Mouse (Mus musculus): Measurements from ENCODE around the gene Mrps30. TPM values are rescaled to one million over a fixed set of nuclear protein-coding genes. Genes with fewer than 3 reads are reported as not detected.
"Not testable (repeated sequence)": the region's sequence is repeated elsewhere in the genome, so short reads cannot be mapped to it uniquely, and the experiment has no call there.

Mrps30 gene
- polyA plus RNA-seq, 1 experiment from 2014 or later: 28.5 TPM

- not testable (repeated sequence) for H3K9me3 ChIP-seq (ENCODE audit: control insufficient read depth, low read length); H3K27me3 ChIP-seq (replicated peaks; ENCODE audit: control insufficient read depth, insufficient read depth, low read length); H3K27ac ChIP-seq (replicated peaks; ENCODE audit: low read depth, low read length); H3K4me1 ChIP-seq (ENCODE audit: control insufficient read depth, insufficient read depth, low read length); DNase-seq (ENCODE audit: low spot score); H3K9ac ChIP-seq (ENCODE audit: low read depth, low read length)
- Histone ChIP-seq H3K36me3 (ENCODE audit: control insufficient read depth, insufficient read depth, low read length) (peaks cover 26% of the 10 kb centered on the region), H3K4me3 (ENCODE audit: low read depth, low read length) (peak overlapping the region; percentile 94), H3K4me2 (ENCODE audit: low read depth, low read length) (peak overlapping the region; percentile 77)
- WGBS: 8% methylated on average over 10 of the region's 10 CpGs
- ATAC-seq (ENCODE audit: low read depth): peak; percentile 41
These were observed 373 bp upstream of the Mrps30 start for GRCm38 (mm10) chr13:118387448-118387801.

DNA sequence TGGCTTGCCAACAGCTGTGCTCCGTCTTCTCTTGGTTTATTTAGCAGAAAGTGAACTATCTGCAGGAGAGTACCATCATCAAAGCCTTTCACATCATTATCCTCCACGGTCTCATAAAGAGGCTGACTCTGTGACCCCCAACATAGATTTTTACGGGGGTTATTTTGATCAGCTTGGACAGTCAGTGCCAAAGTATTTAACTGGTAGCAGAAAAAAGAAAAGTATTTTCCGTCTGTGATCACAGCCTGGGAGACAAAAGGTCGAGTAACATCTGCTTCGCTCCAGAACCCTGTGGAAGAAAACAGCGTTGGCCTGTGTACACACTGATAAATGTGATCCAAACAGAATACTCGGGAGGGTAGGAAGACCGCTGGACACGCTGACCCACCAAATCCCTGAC lies 6.7 kb downstream of the Mrps30 start:
- peaks cover under 1% of the 10 kb centered on the region; the same call in 1 of the 2 replicates for H3K4me1 ChIP-seq (ENCODE audit: control insufficient read depth, insufficient read depth, low read length)
- H3K27me3 ChIP-seq (replicated peaks; ENCODE audit: control insufficient read depth, insufficient read depth, low read length): no peaks in the 10 kb centered on the region
- H3K4me3 ChIP-seq (ENCODE audit: low read depth, low read length): no peak overlapping the region
- DNase-seq (ENCODE audit: low spot score) (no peak), ATAC-seq (ENCODE audit: low read depth) (no peak)
- H3K36me3 ChIP-seq (ENCODE audit: control insufficient read depth, insufficient read depth, low read length): peaks cover 68% of the 10 kb centered on the region
- H3K9ac ChIP-seq (ENCODE audit: low read depth, low read length): no peak overlapping the region
- WGBS: 59% methylated on average over 10 of the region's 10 CpGs
- H3K9me3 ChIP-seq (ENCODE audit: control insufficient read depth, low read length): no peaks in the 10 kb centered on the region
- no peak overlapping the region for H3K27ac ChIP-seq (replicated peaks; ENCODE audit: low read depth, low read length)
- H3K4me2 ChIP-seq (ENCODE audit: low read depth, low read length): no peak overlapping the region

DNA sequence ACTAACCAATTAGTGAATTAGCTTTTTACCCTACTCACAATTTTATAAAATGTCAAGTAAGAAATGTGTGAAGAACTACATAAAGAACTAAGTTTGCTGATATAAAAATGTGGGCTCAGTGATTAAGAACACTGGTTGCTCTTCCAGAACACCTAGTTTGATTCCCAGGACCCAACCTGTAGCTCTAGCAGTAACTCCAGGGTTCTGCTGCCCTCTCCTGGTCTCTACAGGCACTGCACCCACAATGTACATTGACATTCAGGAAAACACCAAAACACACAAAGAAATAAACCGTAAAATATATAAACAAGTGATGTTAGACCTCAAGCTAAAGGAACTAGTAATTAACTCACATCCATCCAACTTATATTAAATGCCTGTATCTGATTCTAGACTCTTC lies 7.9 kb downstream of the Mrps30 start:
- ATAC-seq (ENCODE audit: low read depth) (no peak), DNase-seq (ENCODE audit: low spot score) (peak; percentile 39)
- peaks cover 59% of the 10 kb centered on the region for H3K36me3 ChIP-seq (ENCODE audit: control insufficient read depth, insufficient read depth, low read length)
- no peak overlapping the region for H3K9ac ChIP-seq (ENCODE audit: low read depth, low read length)
- no peak overlapping the region for H3K4me2 ChIP-seq (ENCODE audit: low read depth, low read length)
- no peak overlapping the region for H3K4me3 ChIP-seq (ENCODE audit: low read depth, low read length)
- H3K27me3 ChIP-seq (replicated peaks; ENCODE audit: control insufficient read depth, insufficient read depth, low read length): no peaks in the 10 kb centered on the region
- WGBS: 71% methylated on average over 1 of the region's 1 CpGs
- H3K27ac ChIP-seq (replicated peaks; ENCODE audit: low read depth, low read length): no peak overlapping the region
- H3K4me1 ChIP-seq (ENCODE audit: control insufficient read depth, insufficient read depth, low read length): no peaks in the 10 kb centered on the region
- no peaks in the 10 kb centered on the region for H3K9me3 ChIP-seq (ENCODE audit: control insufficient read depth, low read length)

GRCm38 (mm10) chr13:118372871-118373270 lies 14.2 kb downstream of the Mrps30 start:
- no peak for ATAC-seq (ENCODE audit: low read depth)
- H3K4me1 ChIP-seq (ENCODE audit: control insufficient read depth, insufficient read depth, low read length): no peaks in the 10 kb centered on the region
- WGBS: 81% methylated on average over 4 of the region's 4 CpGs

DNA sequence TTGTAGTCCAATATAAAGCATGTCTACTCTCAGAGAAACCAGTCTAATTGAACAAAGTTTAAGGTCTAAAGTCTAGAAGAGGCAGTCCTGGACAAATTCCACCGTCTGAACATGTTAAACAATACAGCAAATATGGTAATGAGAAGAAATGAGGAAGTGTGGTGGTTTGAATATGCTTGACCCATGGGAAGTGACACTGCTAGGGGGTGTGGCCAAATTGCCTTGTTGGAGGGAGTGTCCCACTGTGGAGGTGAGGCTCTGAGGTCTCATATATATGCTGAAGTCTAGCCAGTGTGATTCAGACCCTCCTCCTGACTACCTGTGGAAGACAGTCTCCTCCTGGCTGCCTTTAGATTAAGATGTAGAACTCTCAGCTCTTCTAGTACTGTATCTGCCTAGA lies 21.3 kb downstream of the Mrps30 start:
- ATAC-seq (ENCODE audit: low read depth): no peak
- Histone ChIP-seq H3K9ac (ENCODE audit: low read depth, low read length) (no peak overlapping the region), H3K27me3 (replicated peaks; ENCODE audit: control insufficient read depth, insufficient read depth, low read length) (no peaks in the 10 kb centered on the region), H3K9me3 (ENCODE audit: control insufficient read depth, low read length) (no peaks in the 10 kb centered on the region), H3K4me2 (ENCODE audit: low read depth, low read length) (no peak overlapping the region), H3K4me3 (ENCODE audit: low read depth, low read length) (no peak overlapping the region), H3K27ac (replicated peaks; ENCODE audit: low read depth, low read length) (no peak overlapping the region), H3K4me1 (ENCODE audit: control insufficient read depth, insufficient read depth, low read length) (no peaks in the 10 kb centered on the region), H3K36me3 (ENCODE audit: control insufficient read depth, insufficient read depth, low read length) (no peaks in the 10 kb centered on the region)
- no peak for DNase-seq (ENCODE audit: low spot score)
- WGBS: 64% methylated on average over 1 of the region's 1 CpGs

More at GRCm38 (mm10) chr13:118372871-118373270, 14.2 kb downstream of the Mrps30 start:
- Histone ChIP-seq H3K27me3 (replicated peaks; ENCODE audit: control insufficient read depth, insufficient read depth, low read length) (no peaks in the 10 kb centered on the region), H3K9ac (ENCODE audit: low read depth, low read length) (no peak overlapping the region), H3K36me3 (ENCODE audit: control insufficient read depth, insufficient read depth, low read length) (peaks cover 6% of the 10 kb centered on the region), H3K4me3 (ENCODE audit: low read depth, low read length) (no peak overlapping the region), H3K27ac (replicated peaks; ENCODE audit: low read depth, low read length) (no peak overlapping the region), H3K4me2 (ENCODE audit: low read depth, low read length) (no peak overlapping the region), H3K9me3 (ENCODE audit: control insufficient read depth, low read length) (no peaks in the 10 kb centered on the region)
- no peak for DNase-seq (ENCODE audit: low spot score)

GRCm38 (mm10) chr13:118363342-118363741 lies 23.7 kb downstream of the Mrps30 start:
- ATAC-seq (ENCODE audit: low read depth) (no peak), DNase-seq (ENCODE audit: low spot score) (no peak)

GRCm38 (mm10) chr13:118350870-118351269 lies 36.2 kb downstream of the Mrps30 start:
- WGBS: 92% methylated on average over 10 of the region's 10 CpGs
- Histone ChIP-seq H3K27me3 (replicated peaks; ENCODE audit: control insufficient read depth, insufficient read depth, low read length) (no peaks in the 10 kb centered on the region), H3K9ac (ENCODE audit: low read depth, low read length) (no peak overlapping the region), H3K36me3 (ENCODE audit: control insufficient read depth, insufficient read depth, low read length) (no peaks in the 10 kb centered on the region), H3K9me3 (ENCODE audit: control insufficient read depth, low read length) (no peaks in the 10 kb centered on the region), H3K4me1 (ENCODE audit: control insufficient read depth, insufficient read depth, low read length) (no peaks in the 10 kb centered on the region), H3K4me2 (ENCODE audit: low read depth, low read length) (no peak overlapping the region), H3K27ac (replicated peaks; ENCODE audit: low read depth, low read length) (no peak overlapping the region), H3K4me3 (ENCODE audit: low read depth, low read length) (no peak overlapping the region)
- ATAC-seq (ENCODE audit: low read depth): no peak
- DNase-seq (ENCODE audit: low spot score): no peak

More at GRCm38 (mm10) chr13:118363342-118363741, 23.7 kb downstream of the Mrps30 start:
- Histone ChIP-seq H3K9ac (ENCODE audit: low read depth, low read length) (no peak overlapping the region), H3K27me3 (replicated peaks; ENCODE audit: control insufficient read depth, insufficient read depth, low read length) (no peaks in the 10 kb centered on the region), H3K36me3 (ENCODE audit: control insufficient read depth, insufficient read depth, low read length) (no peaks in the 10 kb centered on the region), H3K4me2 (ENCODE audit: low read depth, low read length) (no peak overlapping the region), H3K4me1 (ENCODE audit: control insufficient read depth, insufficient read depth, low read length) (no peaks in the 10 kb centered on the region), H3K4me3 (ENCODE audit: low read depth, low read length) (no peak overlapping the region), H3K9me3 (ENCODE audit: control insufficient read depth, low read length) (no peaks in the 10 kb centered on the region), H3K27ac (replicated peaks; ENCODE audit: low read depth, low read length) (no peak overlapping the region)
- WGBS: 71% methylated on average over 6 of the region's 6 CpGs

DNA sequence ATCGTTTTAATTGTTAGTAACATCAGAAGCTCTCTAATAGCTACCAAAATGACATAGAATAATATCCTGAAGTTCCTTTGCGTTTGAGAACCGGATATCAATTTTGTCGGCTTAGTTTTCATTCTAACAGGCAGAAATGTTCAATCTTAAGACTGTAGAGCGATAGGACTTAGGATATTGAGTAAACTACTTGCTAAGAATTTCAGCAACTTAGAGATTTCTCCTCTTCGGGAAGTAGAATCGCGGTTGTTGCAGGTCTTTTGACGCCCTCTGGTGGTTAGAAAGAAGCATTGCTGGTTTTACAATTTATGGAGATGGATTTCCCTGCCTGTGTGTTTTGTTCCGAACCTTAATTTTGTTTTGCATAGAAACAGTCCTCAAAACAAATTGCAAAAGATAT lies 36.8 kb downstream of the Mrps30 start:
- Histone ChIP-seq H3K27me3 (replicated peaks; ENCODE audit: control insufficient read depth, insufficient read depth, low read length) (no peaks in the 10 kb centered on the region), H3K36me3 (ENCODE audit: control insufficient read depth, insufficient read depth, low read length) (no peaks in the 10 kb centered on the region), H3K9me3 (ENCODE audit: control insufficient read depth, low read length) (no peaks in the 10 kb centered on the region), H3K27ac (replicated peaks; ENCODE audit: low read depth, low read length) (no peak overlapping the region), H3K4me3 (ENCODE audit: low read depth, low read length) (no peak overlapping the region), H3K9ac (ENCODE audit: low read depth, low read length) (no peak overlapping the region), H3K4me1 (ENCODE audit: control insufficient read depth, insufficient read depth, low read length) (no peaks in the 10 kb centered on the region), H3K4me2 (ENCODE audit: low read depth, low read length) (no peak overlapping the region)
- WGBS: 21% methylated on average over 10 of the region's 10 CpGs
- peak; percentile 77 for DNase-seq (ENCODE audit: low spot score)
- ATAC-seq (ENCODE audit: low read depth): no peak

Measured in embryonic facial prominence, embryonic 14.5 days (tissue).